Mouse (Mus musculus) megakaryocyte progenitor cell, adult 5-6 weeks (primary cell): ENCODE data around the gene Osbpl2. TPM values are rescaled to one million over a fixed set of nuclear protein-coding genes. Genes with fewer than 3 reads are reported as not detected.

Source experiments
- ATAC-seq: replicated peaks from 2 replicates; pipeline ENCODE4 v1.8.0; 2016; ENCODE audit warnings: mild to moderate bottlenecking, moderate TSS enrichment, inconsistent platforms; ENCODE audit not compliant: poor library complexity
- total RNA-seq, 2 experiments: library from RNA; stranded (forward) in 1 of 2; stranded (reverse) in 1 of 2; fragments of 157-497, 149-512 nt in 1 of 2; fragments of 200-1000 nt in 1 of 2; gene quantifications; 2 replicates each; pipeline versions ENCODE4 v1.2.3 to v1.2.4; 2015 to 2017

The Osbpl2 gene
- 20.0 and 22.2 TPM in 2 replicates for total RNA-seq (2015)
- total RNA-seq (2017), result 35.8 and 40.8 TPM in 2 replicates

DNA sequence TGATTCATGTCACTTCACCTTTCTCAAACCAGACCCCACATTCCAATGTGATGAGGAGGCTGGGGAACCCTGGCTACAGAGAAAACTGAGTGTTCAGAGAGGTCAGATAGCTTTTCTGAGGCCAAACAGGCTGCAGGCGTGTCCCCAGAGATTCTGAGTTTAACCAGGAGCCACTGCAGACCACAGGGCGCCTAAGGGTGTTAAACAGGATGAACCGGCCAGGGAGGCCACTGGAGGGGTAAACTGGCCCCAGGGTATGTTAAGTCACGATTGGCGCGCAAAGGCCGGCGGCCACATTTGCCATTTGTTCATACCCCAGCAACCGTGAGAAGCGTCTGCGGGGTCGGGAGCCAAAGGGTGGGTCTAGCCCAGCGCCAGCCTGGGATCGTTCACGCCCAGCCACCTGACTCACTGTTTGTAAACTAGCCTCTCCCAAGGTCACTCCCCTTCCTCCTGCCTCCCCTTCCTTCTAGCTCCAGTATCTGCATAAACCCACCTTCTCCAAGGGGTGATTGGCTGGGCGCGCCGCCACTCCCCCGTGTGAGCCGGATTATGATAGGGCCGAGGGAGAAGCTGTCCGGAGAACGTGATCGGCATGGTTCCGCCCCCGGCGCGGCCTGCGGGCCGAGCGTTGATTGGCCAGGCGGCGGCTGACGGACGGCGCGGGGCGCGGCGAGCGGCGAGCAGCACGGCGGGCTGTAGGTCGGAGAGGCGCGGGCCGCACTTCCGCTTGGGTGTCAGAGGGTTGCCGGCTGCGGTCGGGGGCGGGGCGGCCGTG is at the start of gene Osbpl2:
Osbpl2 (plus strand) TSS at position 646 of the 778 bp plus-strand sequence.
- peak; percentile 85 for ATAC-seq

DNA sequence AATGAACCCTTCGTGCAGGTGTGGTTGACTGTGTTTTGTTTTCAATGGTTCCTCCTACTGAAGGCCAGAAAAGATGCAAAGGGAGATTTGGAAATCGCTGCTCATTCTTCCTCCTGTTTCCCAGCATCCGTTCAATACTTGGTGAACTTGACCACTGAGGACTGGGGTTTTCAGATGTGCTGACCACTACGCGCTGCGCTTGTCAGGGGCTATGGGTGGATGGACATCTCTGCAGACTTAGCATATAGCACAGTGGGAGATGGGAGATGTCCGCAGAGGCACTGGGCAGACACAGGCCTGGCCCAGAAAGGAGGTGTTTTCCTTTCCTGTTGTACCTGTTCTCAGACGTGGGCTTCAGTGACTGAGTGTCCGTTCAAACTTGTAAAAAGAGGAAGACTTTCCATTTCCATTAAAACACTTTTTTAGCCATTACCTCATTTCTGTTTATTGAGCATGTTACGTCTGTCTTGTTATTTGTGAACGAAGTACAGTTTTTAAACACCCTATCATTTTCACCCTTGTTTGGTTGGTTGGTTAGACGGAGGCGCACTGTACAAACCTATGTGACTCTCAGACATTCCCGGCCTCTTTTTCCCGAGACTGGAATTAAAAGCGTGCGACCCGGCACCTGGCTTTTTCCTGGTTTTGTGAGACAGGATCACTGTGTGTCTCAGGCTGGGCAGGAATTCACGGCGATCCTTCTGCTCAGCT is 49.2 kb upstream of the Osbpl2 start:
- ATAC-seq, result peak; percentile 28

DNA sequence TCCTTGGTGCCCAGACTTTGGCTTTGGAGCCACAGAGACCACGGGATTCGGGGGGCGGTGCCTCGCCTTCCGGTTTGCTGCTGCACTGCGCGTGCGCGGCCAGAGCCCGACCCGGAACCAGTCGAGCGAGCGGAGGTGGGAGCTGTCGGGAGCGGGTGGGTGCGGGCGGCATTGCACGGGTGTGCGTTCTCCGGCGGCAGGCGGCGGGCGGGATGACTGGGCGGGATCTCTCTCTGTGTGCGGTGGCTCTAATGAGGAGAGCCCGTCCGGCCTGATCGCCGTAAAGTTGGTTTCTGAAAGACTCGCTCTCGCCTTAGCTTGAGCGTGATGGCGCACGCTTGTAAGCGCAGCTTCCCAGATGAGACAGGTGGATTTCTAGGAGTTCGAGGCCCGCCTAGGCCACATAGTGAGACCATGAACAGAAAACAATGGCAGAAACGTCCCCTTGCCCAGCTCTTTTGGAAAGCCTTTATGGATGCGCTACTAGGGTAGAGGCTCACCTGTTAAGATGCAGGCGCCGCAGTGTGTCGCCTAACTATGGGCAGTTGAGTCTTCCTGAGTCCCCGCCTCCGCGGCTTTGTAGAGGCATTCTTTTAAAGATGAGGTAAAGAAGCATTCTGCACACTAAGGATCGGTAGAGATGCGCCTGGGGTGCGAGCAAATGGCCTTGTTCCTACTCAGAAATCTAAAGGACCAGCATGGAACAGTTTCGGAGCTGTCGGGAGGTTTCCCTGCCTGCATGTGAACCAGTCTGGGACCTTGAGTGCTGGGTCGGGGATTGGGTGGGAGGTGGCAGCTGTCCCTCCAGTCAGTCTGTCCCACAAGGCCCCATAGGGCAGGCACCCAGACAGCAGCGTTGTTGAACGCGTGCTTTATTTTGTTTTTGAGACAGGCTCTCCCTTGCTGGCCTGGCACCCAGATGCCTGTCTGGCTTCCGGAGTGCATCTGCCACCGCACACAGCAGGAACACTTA is 48.3 kb upstream of the Osbpl2 start, which contains the start of gene Mtg2:
Mtg2 (plus strand) TSS at position 108 of the 973 bp plus-strand sequence.
- ATAC-seq, result peak; percentile 97

DNA sequence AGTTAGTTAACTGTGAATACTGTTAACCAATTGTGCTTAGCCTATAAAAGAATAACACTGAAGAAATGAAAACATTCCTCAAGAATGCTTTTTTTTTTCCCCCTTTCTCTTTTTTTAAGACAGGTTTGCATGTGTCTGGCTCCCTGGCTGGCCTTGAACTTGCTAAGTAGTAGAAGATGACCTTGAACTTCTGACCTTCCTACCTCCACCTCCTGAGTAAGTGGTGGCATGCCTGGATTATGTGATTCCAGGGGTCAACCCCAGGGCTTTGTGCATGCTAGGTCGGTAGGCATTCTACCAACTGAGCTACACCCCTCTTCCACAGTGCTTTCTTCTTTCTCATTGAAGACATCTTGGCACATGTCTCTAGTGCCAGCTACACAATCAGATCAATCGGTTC is 47.4 kb upstream of the Osbpl2 start:
- ATAC-seq, result no peak

DNA sequence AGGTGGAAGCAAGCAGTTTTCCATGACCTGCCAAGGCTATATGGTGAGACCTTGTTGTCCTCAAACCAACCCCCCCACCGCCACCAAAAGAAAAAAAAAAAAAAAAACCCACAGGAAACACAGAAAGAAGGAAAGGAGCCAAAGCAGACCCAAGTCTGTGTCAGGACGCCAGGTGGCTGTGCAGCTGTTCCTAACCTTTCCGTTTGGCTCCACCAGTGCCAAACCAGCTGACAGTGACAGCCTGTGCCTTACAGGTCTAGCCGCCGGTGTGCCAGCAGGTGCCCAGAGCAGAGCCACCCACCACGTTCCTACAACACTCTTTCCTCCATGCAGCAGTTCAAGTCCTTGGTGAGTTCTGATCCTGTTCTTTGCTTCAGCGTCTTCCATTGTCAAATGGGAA is 46.2 kb upstream of the Osbpl2 start:
- no peak for ATAC-seq

DNA sequence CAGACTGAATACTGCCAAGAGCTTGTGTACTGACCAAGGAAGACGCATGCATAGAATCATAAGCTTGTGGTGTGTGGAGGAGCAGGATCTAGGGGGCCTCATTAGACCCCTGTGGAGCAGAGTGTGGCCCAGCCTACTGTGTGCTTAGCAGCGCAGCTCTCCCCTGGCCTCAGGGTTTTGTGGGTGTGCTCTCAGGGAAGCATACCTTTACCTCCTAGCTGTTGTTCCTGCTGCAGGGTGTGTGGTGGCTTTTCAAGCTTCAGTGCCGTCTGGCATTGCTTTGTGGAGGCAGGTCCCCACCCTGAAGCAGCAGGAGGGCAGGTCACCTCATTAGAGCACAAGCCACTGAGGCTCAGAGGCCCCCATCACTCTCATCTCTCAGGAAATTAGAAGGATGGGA is 41.5 kb upstream of the Osbpl2 start:
- no peak for ATAC-seq

DNA sequence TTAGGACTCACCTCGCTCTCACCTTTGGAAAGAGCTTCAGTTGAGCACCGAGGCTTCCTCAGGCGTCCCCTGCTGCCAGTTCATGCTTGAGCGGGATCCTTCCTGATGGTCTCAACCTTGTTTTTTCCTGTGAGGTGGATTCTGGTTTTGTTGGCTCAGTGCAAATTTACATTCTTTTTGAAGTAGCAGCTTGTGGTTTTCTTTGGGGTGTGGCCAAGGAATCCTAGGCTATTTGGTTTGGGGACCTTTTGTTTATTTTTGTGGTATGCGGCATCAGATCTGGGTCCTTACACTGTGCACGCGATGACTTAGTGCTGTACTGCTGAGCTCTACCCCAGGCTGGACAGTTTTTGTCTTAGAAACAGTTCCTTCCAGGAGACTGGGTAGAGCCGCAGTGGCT is 38.4 kb upstream of the Osbpl2 start:
- no peak for ATAC-seq

DNA sequence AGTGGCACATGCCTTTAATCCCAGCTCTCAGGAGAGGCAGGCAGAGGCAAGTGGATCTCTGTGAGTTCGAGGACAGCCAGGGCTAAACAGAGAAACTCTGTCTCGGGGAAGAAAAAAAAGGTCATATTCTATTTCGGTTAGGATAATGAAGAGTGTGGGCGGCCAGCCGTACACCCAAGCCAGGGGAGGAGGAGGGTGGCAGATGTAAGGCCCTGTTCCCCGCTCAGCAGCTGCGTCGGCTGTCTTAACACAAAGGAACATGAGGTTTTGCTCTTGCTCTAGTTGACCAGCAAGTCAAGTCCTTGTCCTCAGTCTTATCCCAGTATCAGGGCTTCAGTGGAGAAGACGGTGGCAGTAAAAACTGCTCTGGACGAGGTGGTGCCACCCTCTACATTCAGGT is 36.0 kb upstream of the Osbpl2 start:
- no peak for ATAC-seq

DNA sequence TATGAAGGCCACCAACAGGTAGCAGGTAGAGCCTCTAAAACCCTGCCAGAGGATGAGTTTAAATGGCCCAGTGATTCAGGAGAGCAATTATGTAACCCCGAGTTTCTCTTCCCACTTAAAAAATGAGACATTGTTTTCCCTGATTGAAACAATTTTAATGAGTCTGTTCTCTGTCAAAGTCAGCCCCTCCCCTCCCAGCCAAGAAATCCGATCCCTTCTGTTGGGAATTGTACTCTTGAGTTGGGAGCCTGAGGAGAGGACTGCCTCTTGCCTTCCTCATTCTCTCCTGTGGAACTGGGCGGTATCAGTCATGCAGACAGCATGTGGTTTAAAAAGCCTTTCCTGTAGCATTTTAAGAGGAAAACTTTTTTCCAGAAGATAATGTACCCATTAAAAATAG is 34.5 kb upstream of the Osbpl2 start:
- no peak for ATAC-seq

DNA sequence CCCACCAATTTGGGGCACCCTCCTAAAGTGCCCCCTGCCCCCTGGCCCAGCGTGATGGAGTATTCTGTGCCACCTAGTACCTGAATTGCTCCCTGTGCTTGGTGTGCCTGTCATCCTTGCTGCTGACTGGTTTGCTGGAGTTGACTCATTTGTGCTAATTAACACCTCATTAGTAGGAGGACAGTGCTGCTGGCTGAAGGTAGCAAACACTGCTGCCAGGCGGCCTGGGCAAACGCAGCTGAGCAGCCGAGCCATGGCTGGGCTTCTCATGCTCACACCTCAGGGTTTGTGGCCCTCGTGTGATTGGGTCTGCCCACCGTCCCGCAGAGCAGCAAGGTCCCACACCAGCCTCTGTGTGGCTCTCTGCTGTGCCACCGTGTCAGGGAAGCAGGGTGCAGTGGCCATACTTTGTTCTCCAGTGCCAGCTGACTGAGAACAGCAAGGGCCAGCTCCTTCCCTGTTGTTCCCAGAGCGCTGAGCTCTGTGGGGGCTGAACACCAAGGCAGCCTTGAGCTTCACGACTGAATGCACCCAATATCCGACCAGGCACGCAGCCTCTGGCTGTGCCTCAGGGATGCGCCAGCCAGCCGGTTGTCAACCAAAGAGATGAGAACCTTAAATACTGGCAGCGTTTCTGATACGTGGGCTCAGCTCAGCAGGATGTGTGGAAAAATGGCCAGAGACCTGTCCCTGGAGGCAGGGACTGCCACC is 33.0 kb upstream of the Osbpl2 start:
- no peak for ATAC-seq

DNA sequence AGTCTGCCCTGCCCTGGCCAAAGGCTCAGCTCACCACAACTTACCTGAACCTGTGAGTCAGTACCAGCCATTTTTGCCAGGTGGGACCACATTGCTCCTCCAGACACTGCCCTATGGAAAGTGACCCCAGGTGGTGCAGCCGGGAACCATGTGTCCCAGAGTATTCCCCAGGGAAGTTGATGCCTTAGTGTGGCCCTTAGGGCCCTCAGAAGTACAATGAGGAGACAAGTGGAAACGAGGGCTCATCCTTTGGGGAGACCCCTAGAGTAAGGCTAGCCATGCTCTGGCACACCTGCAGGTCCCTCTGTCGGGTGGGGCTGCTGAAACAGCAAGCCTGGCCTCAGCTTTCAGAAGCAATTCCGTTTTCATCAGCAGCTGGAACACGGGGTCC is 32.5 kb upstream of the Osbpl2 start:
- ATAC-seq, result no peak

DNA sequence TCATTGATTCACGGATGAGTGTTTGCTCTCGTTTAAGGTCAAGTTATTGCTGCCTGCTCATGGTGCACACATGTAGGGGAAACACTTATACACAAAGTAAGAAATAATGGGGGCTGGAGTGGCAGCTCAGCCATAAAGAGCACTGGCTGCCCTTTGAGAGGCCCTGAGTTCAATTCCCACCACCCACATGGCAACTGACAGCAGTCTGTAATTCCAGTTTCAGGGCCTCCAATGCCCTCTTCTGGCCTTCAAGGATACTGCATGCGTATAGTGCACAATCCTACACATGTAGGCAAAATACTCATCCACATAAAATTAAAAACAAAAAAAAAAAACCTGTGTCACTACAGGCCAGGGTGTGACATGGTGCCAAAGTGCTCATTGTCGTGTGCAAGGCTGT is 31.6 kb upstream of the Osbpl2 start:
- peak; percentile 66 for ATAC-seq

DNA sequence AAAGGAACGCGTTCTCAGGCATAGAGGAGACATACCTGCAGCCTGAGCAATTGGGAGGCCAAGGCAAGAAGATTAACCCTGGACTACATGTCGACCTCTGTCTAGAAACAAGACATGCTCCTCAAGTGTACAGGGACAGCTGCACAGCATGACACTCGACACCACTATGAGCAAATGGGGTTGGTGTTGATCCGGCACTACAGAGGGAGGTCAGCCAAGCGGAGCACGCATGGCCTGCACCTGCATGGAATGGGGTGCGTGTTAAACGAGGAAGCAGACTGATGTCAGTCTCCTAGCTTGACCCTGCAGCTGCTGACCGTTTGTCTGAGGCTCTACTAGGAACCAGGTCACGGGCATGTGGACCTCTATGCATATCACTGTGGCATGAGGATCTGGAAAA is 28.8 kb upstream of the Osbpl2 start:
- ATAC-seq, result no peak

DNA sequence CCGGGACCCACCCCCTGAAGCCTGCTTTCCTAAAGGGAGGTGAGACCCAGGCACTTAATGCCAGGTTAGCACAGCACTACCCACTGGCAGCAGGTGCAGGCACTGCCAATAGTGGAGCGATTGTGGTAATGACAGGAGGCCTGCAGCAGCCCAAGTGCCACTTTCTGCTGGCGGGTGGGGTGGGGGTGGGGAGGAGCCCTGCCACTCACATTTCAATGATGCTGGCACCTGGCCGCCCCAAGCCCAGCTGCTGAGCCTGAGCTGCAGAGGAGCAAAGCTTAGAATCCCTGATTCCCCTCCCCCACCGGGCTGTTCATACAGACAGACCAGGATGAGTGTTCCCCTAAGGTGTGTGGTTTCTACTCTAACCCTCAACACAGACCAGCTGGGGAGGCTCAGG is 23.4 kb upstream of the Osbpl2 start:
- no peak for ATAC-seq

DNA sequence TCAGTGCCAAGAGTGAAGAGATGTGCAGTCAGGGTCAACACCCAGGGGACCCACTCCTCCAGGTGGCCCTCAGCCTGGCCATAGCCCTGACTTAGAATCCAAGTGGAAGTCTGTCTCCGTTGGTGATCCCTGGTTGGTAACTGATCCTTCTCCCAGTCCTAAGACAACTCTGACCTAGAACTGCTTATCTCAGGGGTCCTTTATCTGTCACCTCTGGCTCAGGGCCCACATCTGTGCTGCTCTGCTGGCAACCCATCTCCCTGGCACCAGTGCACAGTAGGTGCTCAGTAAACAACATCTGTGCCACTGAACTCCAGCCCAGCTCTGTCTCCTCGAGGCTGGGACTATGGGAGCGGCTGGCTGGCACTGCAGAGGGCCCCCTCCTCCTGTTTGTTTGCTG is 21.5 kb upstream of the Osbpl2 start:
- ATAC-seq, result no peak

DNA sequence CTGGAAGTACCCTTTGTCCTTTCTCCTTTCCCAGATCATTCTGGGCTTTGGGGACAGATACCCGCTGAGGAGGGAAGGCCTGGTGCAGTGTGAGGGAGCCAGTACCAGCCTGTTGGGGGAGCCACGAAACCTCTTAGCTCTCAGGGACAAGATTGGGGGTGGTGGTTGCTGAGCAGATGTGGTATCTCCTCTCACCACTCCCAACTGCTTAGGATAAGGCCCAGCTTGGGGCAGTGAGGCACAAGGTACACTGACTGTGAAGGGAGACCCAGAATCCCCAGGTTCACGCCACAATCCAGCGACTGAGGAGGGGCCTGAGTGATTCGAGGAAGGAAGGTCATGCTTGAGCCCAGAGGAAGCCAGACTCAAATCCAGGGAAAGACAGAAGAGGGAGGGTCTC is 20.9 kb upstream of the Osbpl2 start:
- peak; percentile 83 for ATAC-seq

DNA sequence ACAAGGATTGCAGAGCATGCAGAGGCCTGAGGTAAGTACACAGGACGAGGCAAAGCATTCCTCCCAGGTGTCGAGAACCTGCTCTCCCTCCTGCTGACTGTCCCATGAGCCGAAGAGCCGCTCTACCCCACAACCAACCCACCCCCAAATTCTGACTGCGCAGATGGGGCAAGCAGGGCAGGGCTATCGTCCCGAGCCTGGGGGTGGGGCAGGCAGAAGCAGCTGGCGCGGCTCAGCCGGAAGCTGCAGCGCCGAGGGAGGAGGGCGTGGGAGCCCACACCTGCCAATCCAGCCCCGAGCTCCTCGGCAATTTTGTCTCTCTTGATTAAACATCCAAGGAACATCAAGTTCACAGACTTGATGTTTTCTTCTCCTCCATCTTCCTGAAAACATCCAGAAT is 19.6 kb upstream of the Osbpl2 start:
- ATAC-seq, result peak; percentile 24; the same call in 1 of the 2 replicates

DNA sequence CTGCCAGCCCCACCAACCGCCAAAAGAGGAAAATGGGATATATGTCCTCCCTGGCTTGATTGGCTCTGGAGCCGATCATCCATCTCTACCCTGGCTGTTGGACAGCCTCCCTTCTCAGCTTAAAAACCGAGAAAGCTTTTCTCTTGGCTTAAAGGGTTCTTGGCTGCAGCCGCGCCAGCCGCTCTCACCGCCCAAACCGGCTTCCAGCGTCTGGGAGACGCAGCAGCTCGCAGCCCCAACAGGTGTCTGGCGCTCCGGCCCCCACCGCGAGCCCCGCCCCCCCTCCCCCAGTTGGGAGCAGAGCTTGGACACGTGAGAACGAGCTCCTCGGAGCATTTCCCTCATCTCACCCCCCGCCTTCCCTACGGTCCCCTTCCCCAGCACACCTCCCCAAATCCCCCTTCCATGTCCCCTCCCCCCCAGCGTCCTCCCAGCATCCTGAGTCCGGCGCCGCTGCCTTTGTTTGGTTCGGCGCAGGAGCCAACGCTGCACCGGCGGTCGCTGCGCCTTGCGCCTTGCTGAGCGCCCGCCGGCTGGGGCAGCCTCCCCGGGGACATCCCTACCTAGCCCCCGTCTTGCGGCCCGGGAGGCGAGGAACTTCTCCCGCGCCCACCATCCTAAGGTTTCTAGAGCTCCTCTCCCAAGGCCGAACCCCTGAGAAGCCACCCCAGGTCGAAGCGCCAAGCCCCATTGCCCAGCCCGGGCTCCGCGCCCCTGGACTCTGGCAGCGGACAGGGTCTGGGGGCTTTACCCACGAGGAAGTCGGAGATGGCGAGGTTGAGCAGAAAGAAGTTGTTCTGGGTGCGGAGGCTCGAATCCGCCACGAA is 15.7 kb upstream of the Osbpl2 start:
- ATAC-seq, result no peak

DNA sequence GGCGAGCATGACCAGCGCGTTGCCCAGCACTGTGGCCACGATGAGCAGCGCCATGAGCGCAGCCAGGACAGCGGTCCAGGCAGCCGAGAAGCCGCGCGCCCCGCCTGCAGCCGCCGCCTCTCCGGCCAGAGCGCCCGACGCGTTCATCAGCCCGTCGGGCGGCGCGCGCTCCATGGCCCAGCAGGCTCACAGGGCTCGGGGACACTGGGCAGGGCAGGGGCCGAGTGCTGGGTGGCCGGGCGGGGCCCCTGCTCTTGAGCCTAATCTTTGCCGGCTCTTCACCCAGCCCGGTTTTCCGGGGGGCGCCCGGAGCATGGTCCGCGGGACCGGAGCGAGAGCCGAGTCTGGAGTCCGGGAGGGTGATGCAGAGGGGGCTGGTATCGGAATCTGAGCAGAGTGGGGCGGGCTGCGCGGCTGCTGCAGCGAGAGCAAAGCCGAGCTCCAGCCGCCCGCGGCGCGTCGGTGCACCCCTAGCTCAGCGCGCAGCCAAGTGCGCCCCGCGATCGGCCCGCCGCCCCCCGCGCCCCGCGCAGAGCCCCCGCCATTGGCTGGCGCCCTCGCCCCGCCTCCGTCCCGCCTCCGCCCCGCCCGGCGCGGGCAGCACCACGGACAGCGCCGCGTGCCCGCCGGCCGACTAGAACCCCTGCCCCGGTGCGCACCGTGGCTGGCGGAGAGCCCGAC is 15.0 kb upstream of the Osbpl2 start, which contains the start of gene Hrh3:
Hrh3 (minus strand) TSS at position 511 of the 681 bp plus-strand sequence.
- peak; percentile 76 for ATAC-seq
